Mouse (Mus musculus) midbrain, embryonic 14.5 days (tissue): ENCODE measurements around the gene Vmac. TPM values are rescaled to one million over a fixed set of nuclear protein-coding genes. Genes with fewer than 3 reads are reported as not detected.

Source experiments
- ATAC-seq: fragments of 200-750 bp; cut with Nextera tagmentation; 2 replicates; pipeline ENCODE4 v1.8.0; 2017; ENCODE audit warnings: moderate number of reproducible peaks, moderate library complexity; ENCODE audit not compliant: low FRiP score, low TSS enrichment
- DNase-seq: peaks from one replicate; pipeline ENCODE4 v3.0.0-alpha.2; 2015
- H3K27ac ChIP-seq: fragments of 300-500 bp; sonication (generic); replicated peaks from 2 replicates; pipeline ENCODE4 v1.5.1; 2014; ENCODE audit warnings: mild to moderate bottlenecking, low read depth, low read length, moderate library complexity
- H3K27me3 ChIP-seq: fragments of 300-500 bp; sonication (generic); 2 replicates; pipeline ENCODE4 v1.6.1; 2014; ENCODE audit warnings: low read length, control low read depth, mixed read lengths; ENCODE audit not compliant: control insufficient read depth, insufficient read depth
- H3K36me3 ChIP-seq: fragments of 300-500 bp; sonication (generic); 2 replicates; pipeline ENCODE4 v1.6.1; 2014; ENCODE audit warnings: low read length, control low read depth; ENCODE audit not compliant: control insufficient read depth, insufficient read depth
- H3K4me1 ChIP-seq: fragments of 300-500 bp; sonication (generic); 2 replicates; pipeline ENCODE4 v1.6.1; 2014; ENCODE audit warnings: mild to moderate bottlenecking, antibody characterized with exemption, low read length, control low read depth; ENCODE audit not compliant: control insufficient read depth, insufficient read depth
- H3K4me2 ChIP-seq: fragments of 300-500 bp; sonication (generic); 2 replicates; pipeline ENCODE4 v1.6.1; 2014; ENCODE audit warnings: mild to moderate bottlenecking, low read length, moderate library complexity
- H3K4me3 ChIP-seq: fragments of 300-500 bp; sonication (generic); replicated peaks from 2 replicates; pipeline ENCODE4 v1.5.1; 2014; ENCODE audit warnings: low read depth, low read length
- H3K9ac ChIP-seq: fragments of 300-500 bp; sonication (generic); replicated peaks from 2 replicates; pipeline ENCODE4 v1.6.1; 2014; ENCODE audit warnings: mild to moderate bottlenecking, low read length, moderate library complexity
- H3K9me3 ChIP-seq: fragments of 300-500 bp; sonication (generic); 2 replicates; pipeline ENCODE4 v1.6.1; 2016; ENCODE audit warnings: low read length, control low read depth, mixed read lengths; ENCODE audit not compliant: control insufficient read depth
- WGBS: fragments of 180-500 bp; shearing (Covaris S2); extraction: QIAGEN DNeasy Blood & Tissue Kit; methylation state at CpG from one replicate; pipeline ENCODE4 v1.1.7; 2014; 5-methylcytosine and 5-hydroxymethylcytosine counted together
- polyA plus RNA-seq: library from polyadenylated mRNA; unstranded; fragments of >200 nt; fragmentation: Nextera tagmentation; extraction: Ambion mirVana; gene quantifications from 2 replicates; pipeline ENCODE4 v1.2.1, GENCODE M21; 2014

Vmac gene
- polyA plus RNA-seq, 1 experiment from 2014 or later = 18.5 TPM

DNA sequence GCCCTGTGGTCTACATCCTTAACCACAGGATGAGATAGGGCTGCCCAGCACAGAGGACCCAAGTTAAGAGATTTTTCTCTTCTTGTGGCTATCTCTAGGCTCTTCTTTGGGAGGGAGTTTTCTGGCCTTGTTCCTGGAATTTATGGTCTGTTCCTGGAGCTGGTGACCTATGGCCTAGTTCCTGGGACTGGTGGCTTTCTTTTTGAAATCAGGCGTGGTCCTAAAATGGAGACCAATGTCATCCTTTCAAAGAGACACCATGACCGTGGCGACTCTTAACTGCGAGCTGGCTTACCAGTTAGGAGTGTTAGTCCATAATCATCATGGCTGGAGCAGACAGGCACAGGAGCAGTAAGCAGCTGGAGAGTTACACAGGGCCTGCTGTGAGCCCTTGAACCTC, 51.4 kb downstream of the Vmac start:
- DNase-seq = no peak

DNA sequence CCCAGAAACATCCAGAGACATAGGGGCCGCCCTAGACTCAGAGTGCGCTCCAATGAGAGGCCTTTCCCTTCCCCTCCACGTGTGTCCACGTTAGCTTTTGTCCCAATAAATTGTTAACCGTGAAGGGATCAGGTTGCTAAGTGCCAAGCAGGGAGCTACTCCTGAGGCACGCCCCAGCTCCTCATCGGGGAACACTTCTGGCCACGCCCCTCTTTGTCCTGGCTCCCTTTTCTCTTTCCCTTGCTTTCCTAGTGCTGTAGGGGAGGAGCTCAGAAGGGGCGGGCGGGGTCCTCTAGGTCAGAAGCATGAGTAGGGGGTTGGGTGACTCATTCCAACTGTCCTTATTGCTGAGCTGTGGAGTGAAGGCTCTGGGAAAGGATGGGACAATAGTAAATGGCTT, 53.5 kb downstream of the Vmac start:
- Histone ChIP-seq H3K4me3 (no peak overlapping the region), H3K36me3 (no peaks in the 10 kb centered on the region), H3K27ac (no peak overlapping the region), H3K9ac (no peak overlapping the region), H3K9me3 (no peaks in the 10 kb centered on the region), H3K4me1 (0 out of 2 replicates have a peak, but pooled peaks cover 7% of the 10 kb centered on the region), H3K4me2 (no peak overlapping the region), H3K27me3 (peaks cover 13% of the 10 kb centered on the region)
- no peak for ATAC-seq
- DNase-seq = no peak
- WGBS = 2% methylated on average over 10 of the region's 10 CpGs

More for the DNA sequence above, 51.4 kb downstream of the Vmac start:
- H3K36me3 ChIP-seq = no peaks in the 10 kb centered on the region
- H3K4me3 ChIP-seq = no peak overlapping the region
- no peak for ATAC-seq
- H3K9ac ChIP-seq = no peak overlapping the region
- H3K27ac ChIP-seq = no peak overlapping the region
- WGBS = 88% methylated on average over 4 of the region's 4 CpGs
- no peaks in the 10 kb centered on the region for H3K9me3 ChIP-seq
- H3K4me2 ChIP-seq = no peak overlapping the region
- H3K4me1 ChIP-seq = 0 out of 2 replicates have a peak, but pooled peaks cover 7% of the 10 kb centered on the region
- peaks cover 13% of the 10 kb centered on the region for H3K27me3 ChIP-seq

Other genes with a start within 250 kb of the Vmac start
- gene Ptprs, start 241.5 kb downstream of the Vmac start, polyA plus RNA-seq = 304 and 345 TPM in 2 replicates
- not detected in 2 replicates for gene Znrf4, start 205.6 kb downstream of the Vmac start, polyA plus RNA-seq
- gene Gm20219, start 163.6 kb downstream of the Vmac start, polyA plus RNA-seq = 0.95 and 1.2 TPM in 2 replicates
- gene Safb2, start 133.4 kb downstream of the Vmac start, polyA plus RNA-seq = 43.0 and 51.4 TPM in 2 replicates
- 79.2 and 89.6 TPM in 2 replicates for gene Safb, start 133.2 kb downstream of the Vmac start, polyA plus RNA-seq
- 192 and 195 TPM in 2 replicates for gene 2410015M20Rik, start 108.3 kb downstream of the Vmac start, polyA plus RNA-seq
- gene Rpl36, start 104.6 kb downstream of the Vmac start, polyA plus RNA-seq = 1,168 and 1,300 TPM in 2 replicates
- gene Lonp1, start 91.1 kb downstream of the Vmac start, polyA plus RNA-seq = 44.5 and 46.1 TPM in 2 replicates
- gene Catsperd, start 89.9 kb downstream of the Vmac start, polyA plus RNA-seq = 1.6 TPM in 2 replicates
- gene Ranbp3, start 44.7 kb downstream of the Vmac start, polyA plus RNA-seq = 104 and 105 TPM in 2 replicates
- 478 and 643 TPM in 2 replicates for gene Ndufa11, start 255 bp downstream of the Vmac start, polyA plus RNA-seq
- gene Nrtn, start 39.5 kb upstream of the Vmac start, polyA plus RNA-seq = 4.4 and 7.3 TPM in 2 replicates
- 72.8 and 73.7 TPM in 2 replicates for gene Dus3l, start 46.7 kb upstream of the Vmac start, polyA plus RNA-seq
- gene Prr22, start 52.2 kb upstream of the Vmac start, polyA plus RNA-seq = 0.63 and 0.78 TPM in 2 replicates
- gene Rfx2, start 113.0 kb upstream of the Vmac start, polyA plus RNA-seq = 2.2 and 4.1 TPM in 2 replicates
- gene Acsbg2, start 156.4 kb upstream of the Vmac start, polyA plus RNA-seq = not detected in 2 replicates
- gene 1700061G19Rik, start 157.5 kb upstream of the Vmac start, polyA plus RNA-seq = 0.18 and 0.36 TPM in 2 replicates
- gene Mllt1, start 217.4 kb upstream of the Vmac start, polyA plus RNA-seq = 64.3 and 66.3 TPM in 2 replicates